Mouse (Mus musculus) midbrain, embryonic 14.5 days (tissue): Measurements from ENCODE around the gene Olfr750. TPM values are rescaled to one million over a fixed set of nuclear protein-coding genes. Genes with fewer than 3 reads are reported as not detected.

Experiments used
- ATAC-seq: fragments of 200-750 bp; cut with Nextera tagmentation; 2 replicates; pipeline ENCODE4 v1.8.0; 2017; ENCODE audit warnings: moderate number of reproducible peaks, moderate library complexity; ENCODE audit not compliant: low FRiP score, low TSS enrichment
- DNase-seq: peaks from one replicate; pipeline ENCODE4 v3.0.0-alpha.2; 2015
- H3K27ac ChIP-seq: fragments of 300-500 bp; sonication (generic); replicated peaks from 2 replicates; pipeline ENCODE4 v1.5.1; 2014; ENCODE audit warnings: mild to moderate bottlenecking, low read depth, low read length, moderate library complexity
- H3K27me3 ChIP-seq: fragments of 300-500 bp; sonication (generic); 2 replicates; pipeline ENCODE4 v1.6.1; 2014; ENCODE audit warnings: low read length, control low read depth, mixed read lengths; ENCODE audit not compliant: control insufficient read depth, insufficient read depth
- H3K36me3 ChIP-seq: fragments of 300-500 bp; sonication (generic); 2 replicates; pipeline ENCODE4 v1.6.1; 2014; ENCODE audit warnings: low read length, control low read depth; ENCODE audit not compliant: control insufficient read depth, insufficient read depth
- H3K4me1 ChIP-seq: fragments of 300-500 bp; sonication (generic); 2 replicates; pipeline ENCODE4 v1.6.1; 2014; ENCODE audit warnings: mild to moderate bottlenecking, antibody characterized with exemption, low read length, control low read depth; ENCODE audit not compliant: control insufficient read depth, insufficient read depth
- H3K4me2 ChIP-seq: fragments of 300-500 bp; sonication (generic); 2 replicates; pipeline ENCODE4 v1.6.1; 2014; ENCODE audit warnings: mild to moderate bottlenecking, low read length, moderate library complexity
- H3K4me3 ChIP-seq: fragments of 300-500 bp; sonication (generic); replicated peaks from 2 replicates; pipeline ENCODE4 v1.5.1; 2014; ENCODE audit warnings: low read depth, low read length
- H3K9ac ChIP-seq: fragments of 300-500 bp; sonication (generic); replicated peaks from 2 replicates; pipeline ENCODE4 v1.6.1; 2014; ENCODE audit warnings: mild to moderate bottlenecking, low read length, moderate library complexity
- H3K9me3 ChIP-seq: fragments of 300-500 bp; sonication (generic); 2 replicates; pipeline ENCODE4 v1.6.1; 2016; ENCODE audit warnings: low read length, control low read depth, mixed read lengths; ENCODE audit not compliant: control insufficient read depth
- WGBS: fragments of 180-500 bp; shearing (Covaris S2); extraction: QIAGEN DNeasy Blood & Tissue Kit; methylation state at CpG from one replicate; pipeline ENCODE4 v1.1.7; 2014; 5-methylcytosine and 5-hydroxymethylcytosine counted together
- polyA plus RNA-seq: library from polyadenylated mRNA; unstranded; fragments of >200 nt; fragmentation: Nextera tagmentation; extraction: Ambion mirVana; gene quantifications from 2 replicates; pipeline ENCODE4 v1.2.1, GENCODE M21; 2014

Olfr750 gene
- 0.11 TPM in 1 of 2 replicates, not detected in the other for polyA plus RNA-seq

DNA sequence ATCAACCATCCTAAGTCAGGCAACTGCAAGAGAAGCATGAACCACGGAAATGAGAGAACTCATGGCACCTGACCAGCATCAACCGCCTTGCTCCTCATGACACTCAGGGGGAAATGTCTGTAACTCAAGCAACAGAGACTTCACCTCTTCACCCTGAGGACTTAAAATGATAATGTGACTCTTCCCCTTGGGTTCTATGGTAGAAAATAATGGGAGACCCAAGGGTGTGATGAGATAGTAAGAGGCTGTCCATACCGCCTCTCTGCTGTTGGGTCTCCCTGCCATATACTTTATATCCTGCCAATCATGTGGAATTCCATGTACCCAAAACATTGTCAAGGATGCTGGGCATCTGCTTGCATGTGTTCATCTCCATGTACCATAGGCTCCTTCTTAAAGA lies at the start of gene Olfr750:
Gene Olfr750, minus strand, starts transcription at position 101 of the 400 bp plus-strand sequence.
- Histone ChIP-seq H3K4me2 (no peak within 1 kb of the TSS), H3K4me3 (no peak within 1 kb of the TSS), H3K4me1 (no peaks in the 10 kb centered on the region), H3K9ac (no peak within 1 kb of the TSS), H3K9me3 (no peaks in the 10 kb centered on the region), H3K36me3 (no peaks in the 10 kb centered on the region), H3K27me3 (no peaks in the 10 kb centered on the region), H3K27ac (no peak within 1 kb of the TSS)
- ATAC-seq (no peak), DNase-seq (no peak)
- WGBS, result 87% methylated on average over 3 of the region's 3 CpGs

- Histone ChIP-seq H3K36me3 (no peaks in the 10 kb centered on the region), H3K27me3 (no peaks in the 10 kb centered on the region), H3K4me1 (no peaks in the 10 kb centered on the region), H3K4me2 (no peak within 1 kb of the TSS), H3K27ac (no peak within 1 kb of the TSS), H3K9me3 (no peaks in the 10 kb centered on the region), H3K4me3 (no peak within 1 kb of the TSS), H3K9ac (no peak within 1 kb of the TSS)
- no peak for DNase-seq
- WGBS, result 35% methylated on average over 12 of the region's 12 CpGs
- ATAC-seq, result no peak
Observed at GRCm38 (mm10) chr14:51113916-51114560, 39.8 kb upstream of the Olfr750 start, which contains the start of gene Eddm3b. Gene Eddm3b, plus strand, starts transcription at chr14:51114426.

- Histone ChIP-seq H3K4me1 (no peaks in the 10 kb centered on the region), H3K4me3 (no peak overlapping the region), H3K9me3 (no peaks in the 10 kb centered on the region), H3K27ac (no peak overlapping the region), H3K27me3 (no peaks in the 10 kb centered on the region), H3K9ac (no peak overlapping the region), H3K36me3 (no peaks in the 10 kb centered on the region), H3K4me2 (no peak overlapping the region)
- no peak for DNase-seq
- 26% methylated on average over 9 of the region's 9 CpGs for WGBS
- no peak for ATAC-seq
Observed at GRCm38 (mm10) chr14:51113476-51113875, 39.2 kb upstream of the Olfr750 start.

DNA sequence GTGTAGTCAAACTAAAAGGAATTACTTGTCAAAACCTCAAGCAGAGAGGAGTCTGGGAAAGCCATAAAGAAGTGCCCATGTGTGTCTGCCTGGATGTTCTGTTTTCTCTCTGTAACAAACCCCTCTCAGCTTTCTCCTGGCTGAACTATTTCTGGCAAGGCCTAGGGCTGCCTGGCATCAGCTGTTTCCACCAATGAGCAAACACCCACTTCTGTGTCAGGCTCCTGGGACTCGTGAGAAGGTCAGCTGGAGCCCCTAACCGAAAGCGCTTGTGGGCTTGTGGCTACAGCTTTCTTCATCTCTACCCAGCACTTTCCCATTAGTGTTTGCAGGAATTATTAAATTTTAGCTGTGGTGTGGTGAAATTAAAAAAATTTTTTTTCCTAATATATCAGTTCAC lies 37.7 kb upstream of the Olfr750 start:
- no peaks in the 10 kb centered on the region for H3K27me3 ChIP-seq
- no peaks in the 10 kb centered on the region for H3K4me1 ChIP-seq
- H3K9me3 ChIP-seq, result no peaks in the 10 kb centered on the region
- H3K4me3 ChIP-seq, result no peak overlapping the region
- H3K36me3 ChIP-seq, result no peaks in the 10 kb centered on the region
- WGBS, result 86% methylated on average over 3 of the region's 3 CpGs
- H3K27ac ChIP-seq, result no peak overlapping the region
- ATAC-seq (no peak), DNase-seq (no peak)
- H3K4me2 ChIP-seq, result no peak overlapping the region
- H3K9ac ChIP-seq, result no peak overlapping the region

GRCm38 (mm10) chr14:51106449-51106967 lies 32.3 kb upstream of the Olfr750 start:
- Histone ChIP-seq H3K4me2 (no peak overlapping the region), H3K9ac (no peak overlapping the region), H3K4me1 (no peaks in the 10 kb centered on the region), H3K27ac (no peak overlapping the region), H3K9me3 (no peaks in the 10 kb centered on the region), H3K36me3 (no peaks in the 10 kb centered on the region), H3K27me3 (no peaks in the 10 kb centered on the region), H3K4me3 (no peak overlapping the region)
- DNase-seq, result no peak
- no peak for ATAC-seq

- H3K4me2 ChIP-seq, result no peak overlapping the region
- H3K36me3 ChIP-seq, result no peaks in the 10 kb centered on the region
- no peaks in the 10 kb centered on the region for H3K27me3 ChIP-seq
- H3K4me1 ChIP-seq, result no peaks in the 10 kb centered on the region
- no peak for ATAC-seq
- H3K9ac ChIP-seq, result no peak overlapping the region
- H3K9me3 ChIP-seq, result no peaks in the 10 kb centered on the region
- H3K27ac ChIP-seq, result no peak overlapping the region
- H3K4me3 ChIP-seq, result no peak overlapping the region
- no peak for DNase-seq
- 90% methylated on average over 2 of the region's 2 CpGs for WGBS
Observed at GRCm38 (mm10) chr14:51104366-51104765, 30.1 kb upstream of the Olfr750 start.

GRCm38 (mm10) chr14:51103217-51103616 lies 29.0 kb upstream of the Olfr750 start:
- Histone ChIP-seq H3K27me3 (no peaks in the 10 kb centered on the region), H3K36me3 (no peaks in the 10 kb centered on the region), H3K4me2 (no peak overlapping the region), H3K9ac (no peak overlapping the region), H3K27ac (no peak overlapping the region), H3K4me3 (no peak overlapping the region), H3K4me1 (no peaks in the 10 kb centered on the region), H3K9me3 (no peaks in the 10 kb centered on the region)
- no peak for ATAC-seq
- 55% methylated on average over 3 of the region's 3 CpGs for WGBS
- DNase-seq, result peak; percentile 87

DNA sequence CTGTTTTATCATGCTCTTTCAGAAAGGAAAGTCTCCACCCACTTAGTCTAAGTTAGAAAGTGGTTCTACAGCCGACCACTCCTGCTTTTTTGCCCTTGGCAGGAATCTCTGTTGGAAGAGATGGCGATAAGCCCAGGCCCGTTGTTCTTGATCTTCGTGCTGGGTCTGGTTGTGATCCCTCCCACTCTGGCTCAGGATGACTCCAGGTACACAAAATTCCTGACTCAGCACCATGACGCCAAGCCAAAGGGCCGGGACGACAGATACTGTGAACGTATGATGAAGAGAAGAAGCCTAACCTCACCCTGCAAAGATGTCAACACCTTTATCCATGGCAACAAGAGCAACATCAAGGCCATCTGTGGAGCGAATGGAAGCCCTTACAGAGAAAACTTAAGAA lies 27.0 kb upstream of the Olfr750 start:
- 80% methylated on average over 9 of the region's 9 CpGs for WGBS
- no peak for DNase-seq
- no peaks in the 10 kb centered on the region for H3K36me3 ChIP-seq
- no peak overlapping the region for H3K27ac ChIP-seq
- H3K4me3 ChIP-seq, result no peak overlapping the region
- H3K4me2 ChIP-seq, result no peak overlapping the region
- H3K9me3 ChIP-seq, result no peaks in the 10 kb centered on the region
- no peaks in the 10 kb centered on the region for H3K4me1 ChIP-seq
- no peak for ATAC-seq
- no peaks in the 10 kb centered on the region for H3K27me3 ChIP-seq
- no peak overlapping the region for H3K9ac ChIP-seq

- Histone ChIP-seq H3K36me3 (no peaks in the 10 kb centered on the region), H3K4me3 (no peak overlapping the region), H3K4me1 (no peaks in the 10 kb centered on the region), H3K27me3 (no peaks in the 10 kb centered on the region), H3K27ac (no peak overlapping the region), H3K4me2 (no peak overlapping the region), H3K9me3 (no peaks in the 10 kb centered on the region), H3K9ac (no peak overlapping the region)
- ATAC-seq (no peak), DNase-seq (no peak)
- 95% methylated on average over 11 of the region's 11 CpGs for WGBS
Observed at GRCm38 (mm10) chr14:51098921-51099320, 24.7 kb upstream of the Olfr750 start.
